Mouse (Mus musculus) heart, postnatal 10 days (tissue): ENCODE data around the gene Herpud2. TPM values are rescaled to one million over a fixed set of nuclear protein-coding genes. Genes with fewer than 3 reads are reported as not detected.
"Not testable (repeated sequence)": the region's sequence is repeated elsewhere in the genome, so short reads cannot be mapped to it uniquely, and the experiment has no call there.

ENCODE experiments used
- DNase-seq, 2 experiments: peaks; one replicate each; pipeline ENCODE4 v3.0.0; 2021
- intact Hi-C: fragments of 180-260 bp; cut with DNase I; formaldehyde crosslinking; loops from one replicate; pipeline ENCODE4 v1.15.1; 2025
- total RNA-seq, 2 experiments: library from RNA; stranded (reverse); gene quantifications; 2 replicates each; pipeline ENCODE4 v1.2.3; 2021

Gene Herpud2
- total RNA-seq, 2 experiments from 2014 or later: 40.4 to 42.1 TPM

DNA sequence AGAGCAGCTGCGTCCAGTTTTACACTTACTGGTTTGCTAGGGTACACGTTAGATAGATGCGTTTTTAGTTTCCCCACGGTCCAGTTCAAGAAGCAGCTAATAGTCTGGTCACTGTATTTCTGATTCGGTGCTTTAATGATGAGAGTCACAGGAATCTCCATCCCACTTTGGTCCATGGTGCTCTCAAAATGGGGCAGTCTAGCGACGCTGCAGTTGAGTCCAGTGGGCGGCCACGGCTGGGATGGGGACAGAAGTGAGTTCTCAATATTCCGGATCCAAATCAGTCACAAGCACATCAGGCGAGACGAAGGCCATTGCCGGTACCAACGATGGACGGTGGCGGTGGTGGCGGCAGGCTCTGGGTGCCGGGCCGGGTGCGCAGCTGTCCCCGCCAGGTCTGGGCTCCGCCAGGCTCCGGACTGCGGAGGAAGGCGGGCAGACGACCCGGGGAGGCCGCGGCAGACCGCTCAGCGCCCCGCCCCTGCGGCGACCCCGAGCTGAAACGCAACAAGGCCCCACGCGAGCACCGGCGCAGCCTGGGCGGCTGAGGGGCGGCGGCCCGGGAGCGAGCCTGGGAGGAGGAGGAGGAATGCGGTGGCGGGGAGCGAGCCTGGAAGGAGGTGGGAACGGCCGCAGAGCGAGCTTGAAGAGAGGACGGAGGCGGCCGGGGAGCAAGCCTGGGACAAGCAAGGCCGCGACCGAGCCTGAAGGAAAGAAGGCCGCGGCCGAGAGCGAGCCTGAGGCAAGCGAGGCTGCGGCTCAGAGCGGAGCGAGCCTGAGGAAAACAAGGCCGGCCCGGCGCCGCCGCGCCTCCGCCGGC, 619 bp downstream of the Herpud2 start:
- no peak for DNase-seq
- intact Hi-C loops: loop anchor here (5.0 kb wide), 2 partner anchors 101 to 331 kb away; partner anchors contain the start of genes Eepd1 and Sept7

DNA sequence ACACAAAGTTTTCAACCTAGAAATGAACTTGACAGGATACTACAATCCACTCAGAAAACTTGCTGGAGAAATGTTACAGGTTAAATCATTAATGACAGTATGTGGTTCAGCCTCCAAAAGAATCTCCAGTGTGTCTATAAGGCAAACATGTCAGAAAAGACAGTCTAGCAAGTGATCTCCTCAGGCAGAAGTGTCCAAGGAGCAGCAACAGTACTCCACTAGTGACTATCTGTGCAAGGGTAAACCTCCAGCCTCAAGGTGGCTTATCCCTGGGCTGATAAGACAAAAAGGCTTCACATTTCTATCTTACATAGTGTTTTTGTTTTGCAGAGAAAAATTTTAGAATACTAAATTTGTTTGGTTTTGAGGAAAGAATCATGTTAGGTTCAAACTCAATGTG, 2.9 kb downstream of the Herpud2 start:
- intact Hi-C loops: no loop called here
- DNase-seq: no peak

DNA sequence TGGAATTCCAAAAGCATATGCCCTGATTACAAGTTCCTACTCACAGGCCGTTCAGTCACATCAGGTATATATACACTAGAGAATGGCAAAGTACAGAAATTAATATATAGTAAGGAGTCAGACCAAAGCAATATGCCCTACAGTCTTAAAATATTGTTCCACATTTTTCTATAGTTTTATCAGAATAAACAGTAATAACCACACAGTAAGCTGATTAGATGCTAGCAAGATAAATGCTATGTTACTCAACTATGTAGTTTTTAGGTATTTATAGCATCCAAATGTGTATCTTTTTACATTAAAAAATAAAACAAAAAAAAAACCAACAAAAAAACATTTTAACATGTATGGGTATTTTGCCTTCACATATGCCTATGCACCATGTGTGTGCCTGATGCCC, 5.7 kb downstream of the Herpud2 start:
- no peak for DNase-seq
- intact Hi-C loops: no loop called here

DNA sequence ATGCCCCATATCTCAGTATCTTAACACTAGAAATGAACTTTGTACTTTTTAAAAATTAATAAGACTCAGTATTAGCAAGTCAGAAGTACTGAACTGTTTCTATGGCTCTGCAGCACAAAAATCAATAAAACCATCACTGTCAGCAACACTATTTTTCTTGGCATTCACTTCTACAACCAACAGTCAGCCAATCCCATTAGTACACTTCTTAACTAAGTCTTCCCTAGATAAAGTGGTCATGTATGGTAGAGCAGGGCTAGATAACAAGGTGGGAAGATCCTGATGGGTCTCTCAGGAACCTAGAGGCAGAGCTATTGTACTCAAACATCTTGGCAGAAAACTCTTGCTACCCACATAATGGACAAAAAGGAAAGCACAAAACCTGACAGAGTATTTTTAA, 7.7 kb downstream of the Herpud2 start:
- intact Hi-C loops: no loop called here

DNA sequence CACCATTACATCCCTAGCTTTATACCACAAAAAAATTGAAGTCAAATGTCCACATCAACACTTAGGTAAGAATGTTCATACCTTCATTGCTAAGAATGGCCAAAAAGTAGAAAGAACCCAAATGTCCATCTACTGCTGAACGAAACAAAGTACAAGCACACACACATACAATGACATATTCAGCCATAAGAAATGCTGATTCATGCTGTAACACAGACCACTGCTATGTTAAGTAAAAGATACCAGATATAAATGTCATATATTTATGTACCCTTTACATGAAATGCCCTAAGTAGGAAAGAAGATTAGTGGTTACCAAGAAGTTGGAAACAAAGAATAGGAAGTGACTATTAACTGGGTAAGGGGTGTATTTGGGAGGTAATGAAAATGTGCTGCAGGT, 8.6 kb downstream of the Herpud2 start:
- intact Hi-C loops: no loop called here
- DNase-seq: no peak

More for the DNA sequence above, 7.7 kb downstream of the Herpud2 start:
- no peak for DNase-seq

DNA sequence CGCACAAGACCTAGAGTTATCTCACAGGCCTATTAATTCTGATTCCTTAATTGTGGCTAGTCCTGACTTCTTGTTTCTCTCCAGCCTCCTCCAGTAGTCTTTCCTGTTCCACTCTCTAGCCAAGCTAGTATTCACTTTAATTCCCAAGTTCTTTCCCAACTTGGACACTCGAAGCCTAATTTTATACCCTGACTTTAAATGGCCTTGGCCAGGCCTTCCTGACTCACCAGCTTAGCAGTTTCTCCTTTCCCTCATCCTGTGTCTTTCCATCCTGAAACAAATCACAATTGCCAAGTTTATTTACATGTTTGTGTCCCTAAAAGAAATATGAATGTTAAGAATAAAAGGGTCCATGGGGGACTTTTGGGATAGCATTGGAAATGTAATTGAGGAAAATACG, 9.6 kb downstream of the Herpud2 start:
- intact Hi-C loops: no loop called here
- no peak for DNase-seq

DNA sequence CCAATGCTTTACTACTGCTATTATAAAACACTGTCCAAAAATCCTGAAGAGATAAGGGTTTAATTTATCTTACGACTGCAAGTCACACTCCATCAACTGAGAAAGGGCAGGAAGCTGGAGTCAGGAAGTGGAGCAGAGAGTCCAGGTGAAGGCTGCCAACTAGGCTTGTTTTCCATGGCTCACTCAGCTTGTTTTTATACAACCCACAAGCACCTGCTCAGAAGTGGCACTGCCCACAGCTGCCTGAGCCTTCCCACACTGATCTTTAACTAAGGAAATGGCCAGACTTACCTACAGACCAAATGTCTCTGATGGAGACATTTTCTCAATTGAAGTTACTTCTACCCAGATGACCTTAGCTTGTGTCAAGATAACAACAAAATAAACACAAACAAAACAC, 11.3 kb downstream of the Herpud2 start:
- intact Hi-C loops: no loop called here
- no peak for DNase-seq

DNA sequence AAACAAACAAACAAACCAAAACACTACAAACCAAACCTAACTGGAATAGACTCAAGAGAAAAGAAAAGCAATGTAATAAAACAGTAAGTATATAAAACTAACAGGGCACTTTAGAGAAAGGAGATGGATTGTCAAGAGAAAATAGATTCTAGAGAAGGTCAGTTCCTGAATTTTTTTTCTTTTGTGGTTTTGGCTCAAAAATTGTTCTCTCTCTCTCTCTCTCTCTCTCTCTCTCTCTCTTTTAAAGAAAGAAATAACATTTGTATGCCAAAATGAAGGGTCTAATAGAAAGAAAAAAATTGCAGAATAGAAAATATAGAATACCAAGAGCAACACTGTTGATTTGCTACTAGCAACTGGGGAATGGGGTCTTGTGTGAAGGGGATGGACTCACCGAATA, 12.7 kb downstream of the Herpud2 start:
- intact Hi-C loops: no loop called here
- no peak for DNase-seq

DNA sequence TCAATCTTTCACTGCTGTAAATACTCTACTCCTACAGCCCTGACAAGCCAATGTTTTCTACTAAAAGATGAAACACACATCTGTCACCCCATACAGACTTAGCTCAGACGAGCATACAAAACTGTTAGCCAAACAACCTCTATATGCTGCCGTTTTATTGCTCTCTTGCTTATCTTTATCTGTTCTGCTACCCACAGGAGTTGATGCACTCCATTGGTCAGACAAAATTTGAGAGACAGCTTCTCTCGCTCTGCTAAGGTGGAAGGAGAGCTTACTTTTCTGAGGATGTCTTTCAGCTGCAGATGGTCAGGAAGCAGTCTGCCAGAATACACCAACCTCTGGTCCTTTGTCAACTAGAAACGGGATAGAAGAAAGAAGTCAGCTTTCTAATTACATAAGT, 18.7 kb downstream of the Herpud2 start:
- DNase-seq: no peak
- intact Hi-C loops: no loop called here

DNA sequence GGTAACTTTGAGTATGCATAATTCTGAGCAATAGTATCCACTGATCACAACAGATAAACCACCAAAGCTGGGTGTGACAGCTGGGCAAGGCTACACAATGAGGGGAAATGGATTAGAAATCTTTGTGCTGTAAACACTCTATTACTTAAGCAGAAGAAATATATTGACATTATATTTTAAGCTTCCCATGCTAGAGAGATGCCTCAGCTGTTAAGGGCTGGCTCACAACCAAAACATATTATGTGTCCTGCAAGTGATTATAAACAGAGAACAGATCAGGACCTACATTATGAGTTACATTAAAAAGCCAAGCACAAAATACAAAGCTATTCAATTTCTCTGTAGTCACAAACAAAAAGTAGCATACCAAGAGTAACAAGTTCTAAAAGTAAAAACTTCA, 19.4 kb downstream of the Herpud2 start:
- DNase-seq: no peak
- intact Hi-C loops: no loop called here

DNA sequence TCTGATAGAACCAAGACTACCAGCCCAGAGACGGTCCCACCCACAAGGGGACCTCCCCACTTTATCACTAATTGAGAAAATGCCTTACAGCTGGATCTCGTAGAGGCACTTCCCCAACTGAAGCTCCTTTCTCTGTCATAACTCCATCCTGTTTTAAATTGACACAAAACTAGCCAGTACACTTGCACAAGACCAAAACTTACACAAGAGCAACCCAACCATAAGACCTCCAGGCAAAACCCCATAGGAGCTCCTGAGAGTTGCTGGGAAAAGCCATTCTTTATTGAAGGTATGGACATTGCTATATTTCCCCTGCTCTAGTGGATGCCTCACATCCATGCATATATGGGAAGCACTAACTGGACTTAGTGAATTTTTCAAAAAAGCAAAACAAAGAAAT, 27.6 kb downstream of the Herpud2 start:
- DNase-seq: no peak
- intact Hi-C loops: no loop called here

DNA sequence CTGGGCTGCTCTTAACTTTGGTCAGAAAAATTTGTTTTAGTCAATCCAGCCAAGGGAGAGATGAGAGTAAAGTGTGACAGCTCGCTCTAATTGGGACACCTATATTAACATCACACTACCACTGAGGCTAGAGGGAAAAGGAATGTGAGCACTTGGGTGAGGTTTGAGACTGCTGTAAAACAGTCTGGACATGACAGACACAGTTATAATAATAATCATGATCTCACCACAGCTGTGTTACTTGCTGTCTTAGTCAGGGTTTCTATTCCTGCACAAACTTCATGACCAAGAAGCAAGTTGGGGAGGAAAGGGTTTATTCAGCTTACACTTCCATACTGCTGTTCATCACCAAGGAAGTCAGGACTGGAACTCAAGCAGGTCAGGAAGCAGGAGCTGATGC, 28.0 kb downstream of the Herpud2 start:
- intact Hi-C loops, DNase-seq: not testable (repeated sequence)

DNA sequence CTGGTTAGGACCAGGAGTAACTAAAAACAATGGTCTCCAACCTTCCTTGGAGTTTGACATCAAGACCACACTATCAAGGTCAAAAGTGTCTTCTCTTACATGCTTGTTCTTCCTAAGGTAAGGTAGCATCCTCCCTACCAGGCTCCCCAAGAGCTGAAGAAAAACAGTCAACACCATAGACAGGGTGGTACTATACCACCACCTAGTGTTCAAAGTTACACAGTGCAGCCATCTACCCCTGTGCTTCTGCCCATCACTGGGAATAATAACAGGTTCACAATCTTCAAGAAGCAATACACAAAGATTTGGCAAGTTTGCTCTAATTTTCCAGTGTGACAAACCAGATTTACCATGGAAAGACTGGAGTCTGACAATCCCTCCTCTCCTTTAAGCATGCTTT, 47.0 kb downstream of the Herpud2 start:
- DNase-seq: peak; percentile 61 to 70
- intact Hi-C loops: loop anchor here (2.0 to 10.0 kb wide), 5 partner anchors 47 to 404 kb away; partner anchors contain the start of gene Tbx20

DNA sequence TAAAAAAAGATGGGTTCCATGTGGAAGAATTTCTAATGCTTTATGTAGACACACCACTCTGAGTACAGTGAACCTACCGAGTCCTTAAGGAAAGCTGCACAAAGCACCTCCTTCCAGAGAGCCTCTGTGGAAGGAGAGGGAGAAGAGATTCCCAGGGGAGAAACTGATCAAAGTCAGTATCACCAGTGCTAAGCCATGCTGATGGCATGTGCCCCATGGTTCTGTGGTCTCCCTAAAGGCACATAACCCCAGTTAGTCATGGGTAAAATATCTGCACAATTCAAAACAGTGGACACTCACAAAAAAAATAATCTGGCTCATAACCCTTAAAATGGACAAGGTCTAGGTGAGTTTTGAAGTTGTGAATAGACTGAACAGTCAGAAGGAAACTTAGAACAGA, 48.7 kb downstream of the Herpud2 start:
- no peak for DNase-seq
- intact Hi-C loops: loop anchor here (2.0 to 10.0 kb wide), 5 partner anchors 46 to 564 kb away; partner anchors contain the start of gene Tbx20

DNA sequence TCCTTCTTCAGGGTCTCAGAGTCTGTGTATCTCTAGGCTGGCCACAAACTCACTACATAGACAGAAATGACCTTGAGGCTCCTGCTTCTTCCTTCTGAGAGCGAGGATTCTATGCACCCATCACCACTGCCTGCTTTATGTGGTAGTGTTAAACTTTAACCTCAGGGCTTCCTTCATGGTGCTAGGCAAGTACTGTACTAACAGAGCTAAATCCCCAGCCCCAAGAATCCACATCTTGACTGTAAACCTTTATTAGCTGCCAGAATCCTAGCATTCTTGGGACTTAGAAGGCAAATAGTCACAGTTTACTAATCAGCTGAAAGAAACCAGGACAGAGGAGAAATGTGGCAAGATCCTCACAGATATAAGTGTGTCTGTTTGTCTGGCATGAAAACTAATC, 60.8 kb downstream of the Herpud2 start:
- intact Hi-C loops: no loop called here
- no peak for DNase-seq

DNA sequence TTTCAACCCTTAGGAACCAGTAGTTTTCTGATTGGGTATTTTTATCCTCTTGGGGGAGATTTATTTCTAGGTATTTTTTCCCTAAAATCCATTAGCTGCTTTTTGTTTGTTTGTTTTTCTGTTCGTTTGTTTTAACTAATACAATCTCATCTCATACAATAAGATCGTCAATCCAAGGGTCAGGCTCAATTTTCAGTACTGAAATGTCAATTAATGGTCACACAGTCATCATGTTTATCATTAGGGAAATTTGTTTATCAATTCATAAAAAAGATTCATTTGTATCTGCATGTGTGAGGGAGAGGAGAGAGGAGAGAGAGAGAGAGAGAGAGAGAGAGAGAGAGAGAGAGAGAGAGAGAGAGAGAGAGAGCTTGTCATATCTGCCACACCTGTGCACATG, 62.5 kb downstream of the Herpud2 start, which contains the start of gene Gm10181:
Gm10181 (plus strand) TSS at position 301 of the 400 bp plus-strand sequence.
- intact Hi-C loops: no loop called here
- no peak for DNase-seq

DNA sequence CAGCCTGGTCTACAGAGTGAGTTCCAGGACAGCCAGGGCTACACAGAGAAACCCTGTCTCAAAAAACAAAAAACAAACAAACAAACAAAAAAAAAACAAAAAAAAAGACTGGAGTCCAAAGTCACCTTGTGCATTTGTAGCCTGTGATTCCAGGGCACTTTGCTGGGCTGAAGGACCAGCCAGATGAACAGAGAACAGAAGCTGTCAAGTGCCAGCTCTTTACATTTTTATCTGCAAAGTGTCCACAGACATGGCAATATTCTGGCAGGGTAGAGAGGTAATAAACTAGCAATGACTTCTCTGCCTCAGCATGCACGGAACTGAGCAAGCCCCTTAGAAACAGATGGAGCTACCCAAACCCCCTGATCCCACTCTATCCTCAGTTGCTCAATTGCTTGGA, 75.1 kb downstream of the Herpud2 start:
- intact Hi-C loops: no loop called here
- DNase-seq: no peak

DNA sequence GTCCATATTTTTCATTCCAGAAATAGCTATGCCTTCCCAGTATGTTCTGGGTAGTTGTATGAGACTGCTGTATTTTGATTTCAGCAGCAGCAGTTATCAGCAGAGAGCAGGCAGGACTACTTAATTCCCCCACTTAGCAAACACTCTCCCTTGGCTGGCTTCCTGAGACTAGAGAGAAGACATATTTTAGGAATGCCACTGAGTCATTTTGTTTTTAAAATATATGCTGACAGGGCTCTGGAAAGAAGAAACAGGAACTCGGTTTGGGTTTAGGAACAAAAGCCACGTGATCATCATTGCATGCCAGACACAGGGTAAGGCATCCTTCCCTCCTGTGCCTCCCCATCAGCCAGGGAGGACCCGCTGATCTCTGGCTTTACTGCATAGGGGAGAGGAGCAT, 75.6 kb downstream of the Herpud2 start:
- intact Hi-C loops: no loop called here
- DNase-seq: peak; percentile 63 to 69

DNA sequence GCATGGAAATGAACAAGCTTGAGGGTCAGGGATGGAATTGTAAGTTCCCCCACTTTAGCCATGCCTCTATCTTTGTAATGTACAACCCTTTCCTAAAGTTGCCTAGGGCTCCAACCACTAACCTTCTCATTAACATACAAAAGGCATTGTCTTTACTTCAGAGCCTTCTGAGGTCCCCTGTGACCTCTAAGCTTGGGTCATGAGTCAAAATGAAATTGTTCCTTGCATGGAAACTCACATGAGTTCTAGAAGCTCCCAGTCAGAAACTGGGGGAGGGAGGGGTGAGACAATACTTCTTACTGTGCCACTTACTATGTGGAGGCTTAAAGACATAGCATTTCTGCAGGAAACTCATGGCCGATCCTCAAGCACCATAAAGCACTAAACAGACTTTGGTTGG, 79.0 kb downstream of the Herpud2 start:
- intact Hi-C loops: no loop called here
- DNase-seq: no peak

DNA sequence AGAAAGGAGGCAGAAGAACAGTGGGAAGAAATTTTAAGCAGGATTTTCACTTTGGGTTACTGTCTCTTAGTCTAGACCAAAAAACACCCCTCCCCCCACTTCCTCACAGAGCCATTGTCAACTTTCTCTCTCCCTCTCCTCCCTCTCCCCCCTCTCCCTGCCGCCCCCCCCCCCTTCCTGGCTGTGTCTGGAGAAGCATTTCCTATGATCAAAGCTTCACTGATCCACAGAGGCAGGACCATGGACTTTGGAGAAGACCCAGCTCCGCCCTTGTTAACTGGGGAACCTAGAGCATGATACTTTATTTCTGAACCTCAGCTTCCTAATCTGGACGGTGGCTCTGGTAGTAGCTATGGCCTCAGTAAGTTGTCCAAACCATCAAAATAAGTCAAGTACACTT, 92.9 kb downstream of the Herpud2 start:
- intact Hi-C loops: loop anchor here (5.0 kb wide), 1 partner anchor 44 kb away; no protein-coding TSS in a partner anchor
- no peak for DNase-seq
